Mouse (Mus musculus): ENCODE measurements around the gene Fcrl1.
"Not testable (repeated sequence)": the region's sequence is repeated elsewhere in the genome, so short reads cannot be mapped to it uniquely, and the experiment has no call there.

Gene Fcrl1

DNA sequence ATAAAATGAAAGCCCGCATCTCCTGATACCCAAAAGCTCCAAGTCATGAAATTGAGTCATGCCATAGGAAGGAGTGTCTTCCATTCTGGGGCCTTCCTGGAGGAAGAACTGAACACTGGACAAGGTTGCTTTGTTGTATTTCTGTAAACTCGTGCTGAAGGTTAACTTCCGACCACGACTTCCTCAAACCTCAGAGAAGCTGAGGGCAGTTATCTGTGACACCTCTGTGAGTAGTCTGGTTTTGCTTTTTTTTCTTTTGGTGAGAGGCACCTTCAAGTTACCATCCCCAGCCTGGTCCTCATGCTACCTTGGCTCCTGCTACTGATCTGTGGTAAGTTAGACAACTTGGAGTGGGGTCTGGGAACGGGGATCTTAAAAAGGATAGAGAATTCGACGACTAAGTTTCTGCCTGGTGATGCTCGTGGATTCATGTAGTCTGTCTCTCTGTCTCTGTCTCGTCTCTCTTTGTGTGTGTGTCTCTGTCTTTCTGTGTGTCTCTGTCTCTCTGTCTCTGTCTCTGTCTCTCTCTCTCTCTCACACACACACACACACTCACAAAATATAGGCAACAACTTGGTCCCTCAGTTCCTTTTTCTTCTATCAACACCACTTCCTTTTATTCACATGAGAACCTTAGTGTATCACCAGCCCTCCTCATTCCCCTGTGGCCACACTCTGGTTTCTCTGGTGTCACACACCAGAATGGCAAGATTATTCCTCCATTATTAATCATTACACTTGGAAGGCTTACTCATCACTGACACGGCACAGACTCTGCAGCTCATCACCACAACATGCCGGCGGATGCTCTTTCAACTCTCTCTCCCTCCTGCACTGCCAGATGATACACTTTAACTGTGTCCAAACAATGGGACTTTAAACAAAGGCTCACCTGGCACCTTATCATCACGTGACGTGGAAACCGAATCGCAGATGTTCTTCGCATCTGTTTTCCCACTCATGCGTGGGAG, at the start of gene Fcrl1:
Gene Fcrl1 (plus strand): TSS at position 193 of the 971 bp plus-strand sequence.
- no peak for DNase-seq (ENCODE audit: low spot score in 2 of 2)

DNA sequence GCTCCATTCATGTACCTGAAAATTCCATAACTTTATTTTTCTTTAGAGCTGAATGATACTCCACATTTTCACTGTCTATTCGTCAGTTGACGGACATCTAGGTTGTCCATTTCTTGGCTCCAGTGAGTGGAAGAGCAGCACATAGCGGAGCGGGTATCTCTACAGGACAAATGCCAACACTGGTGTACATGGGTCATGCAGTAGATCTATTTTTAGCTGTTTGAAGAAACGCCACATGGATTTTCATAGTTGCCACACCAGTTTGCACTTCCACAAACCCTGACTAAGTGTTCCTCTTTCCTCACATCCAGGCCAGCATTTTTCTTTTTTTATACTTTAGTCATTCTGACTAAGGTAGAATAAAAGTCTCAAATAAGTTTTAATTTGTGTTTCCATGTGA, 38.3 kb upstream of the Fcrl1 start:
- DNase-seq (ENCODE audit: low spot score in 2 of 2) = no peak

GRCm38 (mm10) chr3:87350992-87351391, 25.2 kb upstream of the Fcrl1 start:
- not testable (repeated sequence) for DNase-seq (ENCODE audit: low spot score in 2 of 2)

GRCm38 (mm10) chr3:87357581-87357980, 18.6 kb upstream of the Fcrl1 start, which contains the start of gene Cd5l:
TSS of gene Cd5l (plus strand) at chr3:87357881.
- no peak for DNase-seq (ENCODE audit: low spot score in 2 of 2)

- DNase-seq (ENCODE audit: low spot score in 2 of 2) = no peak
These were observed 17.0 kb upstream of the Fcrl1 start for GRCm38 (mm10) chr3:87359215-87359614.

- DNase-seq (ENCODE audit: low spot score in 2 of 2) = no peak
These were observed 15.7 kb upstream of the Fcrl1 start for GRCm38 (mm10) chr3:87360466-87360865.

DNA sequence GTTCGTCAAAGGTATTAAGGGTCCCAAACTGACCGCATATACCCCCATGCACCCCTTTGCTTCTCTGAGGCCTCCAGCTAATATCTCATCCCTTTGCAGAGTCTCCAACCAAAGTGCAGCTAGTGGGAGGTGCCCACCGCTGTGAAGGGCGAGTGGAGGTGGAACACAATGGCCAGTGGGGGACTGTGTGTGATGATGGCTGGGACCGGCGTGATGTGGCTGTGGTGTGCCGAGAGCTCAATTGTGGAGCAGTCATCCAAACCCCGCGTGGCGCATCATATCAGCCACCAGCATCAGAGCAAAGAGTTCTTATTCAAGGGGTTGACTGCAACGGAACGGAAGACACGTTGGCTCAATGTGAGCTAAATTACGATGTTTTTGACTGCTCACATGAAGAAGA, 10.5 kb upstream of the Fcrl1 start:
- no peak for DNase-seq (ENCODE audit: low spot score in 2 of 2)

GRCm38 (mm10) chr3:87367511-87367910, 8.7 kb upstream of the Fcrl1 start:
- DNase-seq (ENCODE audit: low spot score in 2 of 2) = no peak

DNA sequence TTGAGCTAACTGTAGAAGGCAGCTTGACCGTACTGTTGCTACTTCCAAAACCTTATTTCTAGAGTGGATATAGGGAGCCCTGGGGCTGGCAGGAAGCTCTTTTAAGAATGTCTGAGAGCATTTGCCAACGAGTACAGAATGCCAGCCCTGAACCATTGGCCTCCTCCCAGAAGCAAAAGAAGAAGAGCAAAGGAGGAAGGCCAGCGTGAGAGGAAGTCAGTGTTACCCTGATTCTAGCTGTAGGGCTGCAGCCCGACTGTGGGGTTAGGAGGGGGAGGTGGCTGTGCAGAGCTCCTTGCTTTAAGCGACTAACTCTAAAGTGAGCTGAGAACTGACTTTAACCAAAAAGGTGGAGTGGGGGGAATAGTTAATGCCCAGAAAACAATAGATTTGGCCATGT, 7.0 kb upstream of the Fcrl1 start:
- DNase-seq (ENCODE audit: low spot score in 2 of 2) = no peak

- no peak for DNase-seq (ENCODE audit: low spot score in 2 of 2)
These were observed 1.0 kb downstream of the Fcrl1 start for GRCm38 (mm10) chr3:87377228-87377627.

DNA sequence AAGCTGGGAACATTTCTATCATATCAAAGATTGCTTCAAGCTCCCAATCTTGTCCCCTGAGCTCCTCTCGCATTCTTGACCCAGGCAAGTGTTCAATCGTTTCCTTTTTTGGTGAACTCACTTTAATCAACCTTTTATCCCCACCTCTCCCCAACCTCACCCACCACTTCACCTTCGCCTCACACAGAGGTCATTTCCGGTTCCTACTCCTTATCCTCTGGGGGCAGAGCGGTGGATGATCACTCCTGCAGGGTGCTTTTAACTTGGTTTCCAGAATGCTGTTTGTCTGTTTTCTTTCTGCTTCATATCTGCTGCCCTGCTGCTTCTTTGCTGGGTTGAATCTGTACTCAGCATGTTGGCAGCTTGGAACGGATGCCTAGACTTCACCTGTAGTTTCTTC, 1.5 kb downstream of the Fcrl1 start:
- DNase-seq (ENCODE audit: low spot score in 2 of 2) = no peak

DNA sequence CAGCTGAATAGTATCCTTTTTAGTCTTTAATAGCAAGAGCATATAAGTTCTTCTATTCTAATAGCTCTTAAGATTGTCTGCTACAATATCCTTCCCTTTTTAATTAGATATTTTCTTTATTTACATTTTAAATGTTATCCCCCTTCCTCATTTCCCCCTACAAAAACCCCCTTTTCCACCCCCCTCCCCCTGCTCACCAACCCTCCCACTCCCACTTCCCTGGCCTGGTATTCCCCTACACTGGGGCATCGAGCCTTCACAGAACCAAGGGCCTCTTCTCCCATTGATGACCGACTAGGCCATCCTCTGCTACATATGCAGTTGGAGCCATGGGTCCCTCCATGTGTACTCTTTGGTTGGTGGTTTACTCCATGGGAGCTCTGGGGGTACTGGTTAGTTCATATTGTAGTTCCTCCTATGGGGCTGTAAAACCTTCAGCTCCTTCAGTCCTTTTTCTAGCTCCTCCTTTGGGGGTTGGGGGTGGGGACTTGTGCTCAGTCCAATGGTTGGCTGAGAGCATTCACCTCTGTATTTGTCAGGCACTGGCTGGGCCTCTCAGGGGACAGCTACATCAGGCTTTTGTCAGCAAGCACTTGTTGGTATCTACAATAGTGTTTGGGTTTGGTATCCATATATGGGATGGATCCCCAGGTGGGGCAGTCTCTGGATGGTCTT, 3.6 kb downstream of the Fcrl1 start:
- not testable (repeated sequence) for DNase-seq (ENCODE audit: low spot score in 2 of 2)

GRCm38 (mm10) chr3:87381806-87382712, 5.9 kb downstream of the Fcrl1 start:
- no peak for DNase-seq (ENCODE audit: low spot score in 2 of 2)

DNA sequence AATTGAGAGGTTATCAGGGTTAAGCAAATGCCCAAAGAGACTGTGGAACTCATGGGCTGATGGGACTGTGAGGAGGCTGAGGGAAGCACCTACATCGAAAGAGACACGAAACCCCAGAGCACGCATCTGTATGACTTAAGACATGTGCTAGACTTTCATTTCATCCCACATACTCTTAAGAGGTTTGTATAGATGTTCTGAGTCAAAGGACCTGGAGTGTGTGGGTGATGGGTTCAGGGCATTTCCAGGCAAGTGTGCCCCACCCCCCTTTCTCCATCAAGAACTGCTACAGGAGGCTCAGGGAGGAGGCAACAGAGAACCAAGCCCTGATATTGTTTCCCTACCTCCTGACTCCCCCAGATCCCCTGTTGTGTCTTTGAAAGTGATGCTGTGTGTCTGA, 7.1 kb downstream of the Fcrl1 start:
- no peak for DNase-seq (ENCODE audit: low spot score in 2 of 2)

GRCm38 (mm10) chr3:87385105-87385504, 8.9 kb downstream of the Fcrl1 start:
- no peak for DNase-seq (ENCODE audit: low spot score in 2 of 2)

DNA sequence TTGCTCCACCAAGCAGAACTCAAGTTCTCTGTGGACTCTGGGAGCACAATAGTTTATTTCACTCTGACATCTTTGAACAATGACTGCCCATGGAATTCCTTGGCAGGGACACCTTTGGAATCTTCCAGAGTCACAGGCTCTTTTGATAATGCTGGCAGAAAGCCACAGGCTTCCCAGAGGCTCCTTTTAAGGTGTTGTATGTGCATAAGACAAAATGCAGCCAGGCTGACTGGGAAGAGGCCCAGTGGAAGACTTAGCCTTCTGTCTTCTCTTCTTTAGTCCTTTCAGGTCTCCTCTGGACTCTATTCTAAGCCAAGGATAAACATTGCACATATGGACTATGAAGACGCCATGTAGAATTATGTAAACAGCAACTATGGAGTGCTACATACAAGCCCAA, 14.7 kb downstream of the Fcrl1 start:
- no peak for DNase-seq (ENCODE audit: low spot score in 2 of 2)

DNA sequence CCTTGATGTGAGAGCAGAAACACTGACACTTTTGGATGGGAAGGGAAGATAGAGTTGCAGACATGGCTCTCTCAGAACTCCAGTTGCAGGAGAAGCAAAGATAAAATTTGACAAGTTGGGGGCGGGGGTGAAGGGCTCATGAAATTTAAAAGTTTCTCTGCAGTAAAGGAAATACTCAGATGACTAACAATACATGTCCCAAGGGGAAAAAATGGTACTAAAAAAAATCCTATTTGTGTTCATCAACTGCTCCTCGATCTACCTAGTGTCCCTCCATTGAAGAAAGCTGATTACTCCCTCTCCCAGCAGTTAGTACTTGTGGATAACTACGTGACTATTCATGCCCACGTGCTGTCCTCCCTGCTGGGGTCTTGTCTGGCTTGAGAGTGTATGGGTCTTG, 22.6 kb downstream of the Fcrl1 start:
- no peak for DNase-seq (ENCODE audit: low spot score in 2 of 2)

DNA sequence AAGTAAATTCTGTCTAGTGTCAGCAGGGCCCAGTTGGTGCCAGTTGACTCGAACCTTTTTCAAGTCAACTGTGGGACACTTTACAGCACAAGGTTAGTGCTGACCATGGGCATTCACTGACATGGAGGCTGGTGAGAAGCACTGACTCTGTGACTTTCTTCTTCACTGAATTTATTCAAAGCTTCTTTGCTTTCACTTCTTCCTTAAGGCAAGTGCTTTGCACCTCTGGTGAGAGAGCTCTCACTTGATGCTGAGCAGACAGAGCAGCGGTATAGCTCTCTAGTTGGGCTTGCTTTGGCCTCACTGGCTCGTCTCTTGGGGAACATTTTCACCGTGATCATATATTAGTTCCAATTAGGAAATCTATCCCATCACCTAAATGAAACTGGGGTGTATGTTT, 23.7 kb downstream of the Fcrl1 start:
- no peak for DNase-seq (ENCODE audit: low spot score in 2 of 2)

DNA sequence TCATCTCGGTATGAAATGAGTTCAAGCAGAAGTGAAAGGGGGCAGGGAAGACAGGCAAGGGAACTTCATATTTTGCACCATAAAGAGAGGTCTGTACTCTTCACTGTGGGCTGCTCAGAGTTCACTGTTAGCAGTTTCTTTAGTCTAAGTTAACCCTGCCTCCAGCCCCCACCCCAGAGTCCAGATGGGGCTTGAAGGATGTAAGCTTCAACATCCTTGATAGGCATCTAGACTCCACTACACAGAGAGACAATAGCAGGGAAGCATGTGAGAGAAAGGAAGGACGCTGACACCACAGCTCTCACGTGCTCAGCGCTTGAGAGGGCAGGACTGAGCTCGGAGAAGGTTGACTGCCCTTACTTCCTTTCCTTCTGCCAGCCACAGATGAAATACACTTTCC, 25.1 kb downstream of the Fcrl1 start:
- DNase-seq (ENCODE audit: low spot score in 2 of 2) = no peak

DNA sequence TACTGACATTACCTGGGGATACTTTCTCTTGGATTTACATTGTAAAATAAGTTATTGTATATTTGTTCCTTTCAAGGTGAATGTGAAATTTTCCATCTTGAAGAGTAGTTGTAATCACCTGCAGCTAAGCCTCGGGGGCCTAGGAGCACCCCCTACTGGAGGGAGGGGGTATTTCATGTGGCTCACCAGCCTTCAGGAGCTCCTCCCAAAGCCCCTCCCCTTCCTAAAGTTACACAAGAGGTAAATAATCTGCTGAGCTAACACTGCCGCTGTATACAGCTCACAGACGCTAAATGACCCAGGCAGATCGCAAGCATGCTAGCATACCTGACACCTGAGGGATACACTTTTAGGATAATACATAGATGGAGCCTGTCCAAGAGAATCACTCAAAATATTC, 32.0 kb downstream of the Fcrl1 start:
- DNase-seq (ENCODE audit: low spot score in 2 of 2) = no peak

- DNase-seq (ENCODE audit: low spot score in 2 of 2) = no peak
These were observed 33.2 kb downstream of the Fcrl1 start for GRCm38 (mm10) chr3:87409196-87409935.
